Mouse (Mus musculus) urinary bladder, adult 18-20 months (tissue): ENCODE results near the gene Hoxa5.

ENCODE experiments used
- DNase-seq, 2 experiments: peaks; one replicate each; pipeline ENCODE4 v3.0.0; 2022; ENCODE audit warnings: low spot score in 2 of 2, mixed read lengths in 2 of 2

Gene Hoxa5

GRCm38 (mm10) chr6:52215771-52216535 is 11.6 kb upstream of the Hoxa5 start:
- DNase-seq = peak; percentile 2 to 42

GRCm38 (mm10) chr6:52215070-52215469 is 10.7 kb upstream of the Hoxa5 start:
- no peak for DNase-seq

- DNase-seq = no peak
These were observed 9.9 kb upstream of the Hoxa5 start for GRCm38 (mm10) chr6:52214271-52214670.

- DNase-seq = peak; percentile 73 to 76
These were observed 9.0 kb upstream of the Hoxa5 start, which contains the start of the genes Hoxa3 and Gm28308 for GRCm38 (mm10) chr6:52213119-52213986. Hoxa3 (minus strand) TSS chr6:52213336. Gm28308 (minus strand) TSS chr6:52213339.

GRCm38 (mm10) chr6:52212556-52213118 is 8.2 kb upstream of the Hoxa5 start:
- DNase-seq = peak in 1 of 2 experiments; percentile 36

- peak in 1 of 2 experiments; percentile 8 for DNase-seq
These were observed 7.6 kb upstream of the Hoxa5 start for GRCm38 (mm10) chr6:52211961-52212360.

- DNase-seq = peak in 1 of 2 experiments; percentile 75
These were observed 7.0 kb upstream of the Hoxa5 start for GRCm38 (mm10) chr6:52211170-52211935.

- DNase-seq = no peak
These were observed 5.3 kb upstream of the Hoxa5 start for GRCm38 (mm10) chr6:52209685-52210046.

GRCm38 (mm10) chr6:52208868-52209684 is 4.7 kb upstream of the Hoxa5 start:
- DNase-seq = peak in 1 of 2 experiments; percentile 5

- DNase-seq = peak in 1 of 2 experiments; percentile 30
These were observed 3.9 kb upstream of the Hoxa5 start, which contains the start of gene Hoxa6 for GRCm38 (mm10) chr6:52208072-52208867. Hoxa6 (minus strand) TSS chr6:52208722.

- DNase-seq = no peak
These were observed 3.2 kb upstream of the Hoxa5 start for GRCm38 (mm10) chr6:52207684-52207976.

GRCm38 (mm10) chr6:52206882-52207683 is 2.7 kb upstream of the Hoxa5 start:
- no peak for DNase-seq

GRCm38 (mm10) chr6:52205638-52206621 is 1.5 kb upstream of the Hoxa5 start:
- DNase-seq = no peak

GRCm38 (mm10) chr6:52205221-52205620 is 834 bp upstream of the Hoxa5 start:
- DNase-seq = no peak

GRCm38 (mm10) chr6:52203371-52204049 is 877 bp downstream of the Hoxa5 start:
- DNase-seq = no peak

GRCm38 (mm10) chr6:52203121-52203370 is 1.3 kb downstream of the Hoxa5 start:
- DNase-seq = no peak

GRCm38 (mm10) chr6:52202362-52203120 is 1.8 kb downstream of the Hoxa5 start:
- DNase-seq = no peak
